Mouse (Mus musculus): ENCODE results near the gene Btf3l4.

The Btf3l4 gene

GRCm38 (mm10) chr4:108832916-108833827 lies at the start of gene Btf3l4:
Gene Btf3l4, minus strand, starts transcription at chr4:108833614.
- peak; percentile 88 for DNase-seq

GRCm38 (mm10) chr4:108878963-108879822 lies 45.8 kb upstream of the Btf3l4 start, which contains the start of gene Rab3b:
Gene Rab3b, plus strand, starts transcription at chr4:108879063.
- peak; percentile 9 for DNase-seq

- no peak for DNase-seq
Measured at GRCm38 (mm10) chr4:108877901-108878300, 44.5 kb upstream of the Btf3l4 start.

GRCm38 (mm10) chr4:108873746-108874145 lies 40.3 kb upstream of the Btf3l4 start:
- DNase-seq: no peak

GRCm38 (mm10) chr4:108869730-108870374 lies 36.4 kb upstream of the Btf3l4 start:
- peak; percentile 77 for DNase-seq

GRCm38 (mm10) chr4:108866806-108867205 lies 33.4 kb upstream of the Btf3l4 start:
- DNase-seq: no peak

- DNase-seq: peak; percentile 22
Measured at GRCm38 (mm10) chr4:108848505-108848848, 15.1 kb upstream of the Btf3l4 start, which contains the start of gene A730015C16Rik. Gene A730015C16Rik, minus strand, starts transcription at chr4:108848619.

GRCm38 (mm10) chr4:108847715-108848504 lies 14.5 kb upstream of the Btf3l4 start, which contains the start of gene Kti12:
Gene Kti12, plus strand, starts transcription at chr4:108847785.
- DNase-seq: peak; percentile 73

- no peak for DNase-seq
Measured at GRCm38 (mm10) chr4:108845824-108846569, 12.6 kb upstream of the Btf3l4 start.

GRCm38 (mm10) chr4:108843336-108843735 lies 9.9 kb upstream of the Btf3l4 start:
- no peak for DNase-seq

- DNase-seq: no peak
Measured at GRCm38 (mm10) chr4:108841920-108842578, 8.6 kb upstream of the Btf3l4 start.

GRCm38 (mm10) chr4:108838031-108838430 lies 4.6 kb upstream of the Btf3l4 start:
- DNase-seq: peak; percentile 27

GRCm38 (mm10) chr4:108835496-108835895 lies 2.1 kb upstream of the Btf3l4 start:
- DNase-seq: no peak

GRCm38 (mm10) chr4:108834971-108835311 lies 1.5 kb upstream of the Btf3l4 start:
- peak; percentile 39 for DNase-seq

- peak; percentile 75 for DNase-seq
Measured at GRCm38 (mm10) chr4:108834115-108834970, 929 bp upstream of the Btf3l4 start, which contains the start of gene Txndc12. Gene Txndc12, plus strand, starts transcription at chr4:108834601.

GRCm38 (mm10) chr4:108833828-108834114 lies 357 bp upstream of the Btf3l4 start:
- DNase-seq: no peak

- no peak for DNase-seq
Measured at GRCm38 (mm10) chr4:108830698-108831097, 2.7 kb downstream of the Btf3l4 start.

- DNase-seq: no peak
Measured at GRCm38 (mm10) chr4:108826643-108827042, 6.8 kb downstream of the Btf3l4 start.

- DNase-seq: no peak
Measured at GRCm38 (mm10) chr4:108826096-108826495, 7.3 kb downstream of the Btf3l4 start.

- DNase-seq: no peak
Measured at GRCm38 (mm10) chr4:108825677-108826076, 7.7 kb downstream of the Btf3l4 start.
